19 mouse cellular contexts compared by ENCODE assay signal in the genomic region with DNA sequence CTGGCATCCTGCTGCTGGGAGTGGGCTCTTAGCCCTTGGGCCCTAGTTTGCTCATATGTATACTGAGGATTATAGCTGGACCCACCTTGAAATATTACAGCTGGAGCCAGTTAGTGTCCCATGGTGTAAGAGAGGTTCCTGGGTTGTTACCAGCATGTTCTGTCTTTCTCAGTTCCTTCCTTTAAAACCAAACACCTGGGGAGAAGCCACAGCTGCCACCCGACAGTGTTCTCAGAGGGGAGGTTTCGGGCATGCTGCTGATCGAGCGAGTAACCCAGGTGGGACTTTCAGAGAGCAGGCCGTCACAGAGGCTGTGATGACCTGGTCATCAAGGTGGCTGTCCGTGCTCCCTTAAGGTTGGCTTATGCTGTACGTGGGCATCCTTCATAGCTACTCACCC. TPM values are rescaled to one million over a fixed set of nuclear protein-coding genes. Genes with fewer than 3 reads are reported as not detected.
"Had no signal": no experiment of that assay in that cellular context is flagged by ENCODE, and none has a peak within 500 bp of the region (broad histone marks: within the 10 kb centered on the region; RNA-seq: fewer than 3 reads in every experiment).

No protein-coding gene starts in this region.

- H3K9me3 ChIP-seq: neural tube, embryonic 13.5 days; neural tube, embryonic 15.5 days; stomach, embryonic 15.5 days had no signal

- H3K27ac ChIP-seq: neural tube, embryonic 13.5 days; neural tube, embryonic 15.5 days; stomach, embryonic 15.5 days; stomach, postnatal 0 days had no signal

- DNase-seq: retina, postnatal 1 day; right cerebral cortex, adult 18-20 months; right cerebral cortex, postnatal 14 days; right cerebral cortex, postnatal 25 days; right cerebral cortex, postnatal 4 days; spleen, adult 18-20 months; thymus, adult 18-20 months; thymus, adult 2 months; thymus, postnatal 14 days; thymus, postnatal 25 days; thymus, postnatal 36 days; thymus, postnatal 4 days had no signal

- H3K4me3 ChIP-seq: neural tube, embryonic 13.5 days; neural tube, embryonic 15.5 days; stomach, embryonic 15.5 days had no signal

- H3K27me3 ChIP-seq: neural tube, embryonic 13.5 days; neural tube, embryonic 15.5 days had no signal

- H3K9ac ChIP-seq: neural tube, embryonic 13.5 days; neural tube, embryonic 15.5 days; stomach, embryonic 15.5 days had no signal

- H3K4me2 ChIP-seq: neural tube, embryonic 13.5 days; neural tube, embryonic 15.5 days; stomach, embryonic 15.5 days had no signal

RNA-seq across cellular contexts. Expression of a gene that starts 1.3 kb away (rescaled TPM):
- total RNA-seq: neutrophil, adult 5-6 weeks had no signal

RNA-seq across cellular contexts. Expression of a gene that starts 19.6 kb away (rescaled TPM):
- total RNA-seq: neutrophil, adult 5-6 weeks had no signal
- polyA plus RNA-seq: neural tube, embryonic 13.5 days; neural tube, embryonic 14.5 days; urinary bladder, adult 2 months had no signal
